Mouse (Mus musculus) heart, postnatal 0 days (tissue): Measurements from ENCODE around the gene Dnm3.

ENCODE experiments used
- CTCF ChIP-seq: IDR thresholded peaks from 2 replicates; pipeline ENCODE4 v1.5.1; 2016; ENCODE audit warnings: antibody characterized with exemption, control low read depth, low read depth
- EP300 ChIP-seq: IDR thresholded peaks from 2 replicates; pipeline ENCODE4 v1.6.1; 2016; ENCODE audit warnings: antibody characterized with exemption, low read depth

GRCm38 (mm10) chr1:162018601-162018977 is 459.2 kb downstream of the Dnm3 start:
- TF ChIP-seq CTCF (no peak), EP300 (no peak)
